Mouse (Mus musculus): ENCODE measurements around the gene Daam1. TPM values are rescaled to one million over a fixed set of nuclear protein-coding genes. Genes with fewer than 3 reads are reported as not detected.
A peak's percentile ranks its signal among the peaks of the same experiment; 100 is the strongest.

The Daam1 gene
- total RNA-seq, 2 experiments from 2014 or later: 8.0 to 12.8 TPM

DNA sequence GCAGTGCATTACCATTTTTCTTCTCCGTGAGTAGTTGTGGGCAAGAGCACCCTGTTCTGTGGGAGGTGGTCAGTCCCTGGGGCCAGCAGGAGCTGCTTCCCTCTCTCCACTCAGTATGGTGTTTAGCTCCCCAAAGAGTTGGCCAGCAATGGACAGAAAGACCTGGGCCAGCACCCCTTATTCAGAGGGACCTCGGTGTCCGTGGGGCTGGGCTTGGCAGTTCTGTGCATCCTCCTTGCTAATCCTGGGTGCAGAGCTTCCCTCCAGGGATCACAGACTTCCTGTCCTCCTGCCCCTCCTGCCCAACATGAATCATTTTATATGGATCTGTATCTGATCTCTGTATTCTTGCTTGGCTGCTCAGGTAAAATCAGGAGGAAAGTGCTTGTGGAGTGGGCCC is 44.1 kb downstream of the Daam1 start:
- intact Hi-C loops (cut with DNase I): loop anchor here (5.0 kb wide), 1 partner anchor 47 kb away; no protein-coding TSS in a partner anchor
- Histone ChIP-seq H3K4me3 (no peak overlapping the region), H3K27ac (peak overlapping the region; percentile 64)
- no peak for TF ChIP-seq CTCF (IDR thresholded peaks at IDR 0.05)
- DNase-seq: no peak

DNA sequence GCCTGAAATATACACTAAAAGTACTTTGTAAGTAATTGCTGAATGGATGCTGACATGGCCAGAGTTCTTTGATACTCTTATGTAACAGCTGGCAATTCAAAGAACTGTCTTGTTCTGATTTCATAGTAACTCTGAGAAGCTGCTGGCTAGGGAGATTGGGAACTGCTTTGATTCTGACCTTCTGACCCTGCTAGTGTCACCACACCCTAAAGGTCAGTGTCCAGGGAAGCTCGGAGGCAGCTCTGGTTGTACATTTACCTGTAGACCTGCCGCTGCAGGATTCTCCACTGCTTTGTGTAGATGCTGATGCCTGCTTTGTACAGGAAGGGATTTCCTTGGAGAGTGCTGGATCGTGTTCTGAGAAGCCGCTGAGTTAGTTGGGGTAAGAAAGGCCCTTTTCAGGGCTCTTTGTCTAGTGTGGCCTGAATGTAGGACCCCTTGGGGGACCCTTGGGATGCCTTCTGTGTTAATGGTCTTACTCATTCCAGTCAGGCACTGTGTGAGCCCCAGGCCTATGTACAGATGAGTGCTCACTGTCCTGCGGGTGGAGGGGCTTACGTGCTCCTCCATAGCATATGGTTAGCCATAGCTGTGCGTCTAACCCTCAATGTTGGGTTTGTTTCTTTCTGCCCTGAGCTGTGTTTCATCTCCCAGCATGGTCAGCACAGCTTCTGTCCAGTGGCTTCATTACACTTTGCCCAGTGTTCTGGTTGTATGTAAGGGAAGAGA is 45.0 kb downstream of the Daam1 start:
- Histone ChIP-seq H3K4me3 (no peak overlapping the region), H3K27ac (peak overlapping the region; percentile 64)
- no peak for TF ChIP-seq CTCF (IDR thresholded peaks at IDR 0.05)
- no peak for DNase-seq
- intact Hi-C loops (cut with DNase I): loop anchor here (5.0 kb wide), 1 partner anchor 46 kb away; no protein-coding TSS in a partner anchor

DNA sequence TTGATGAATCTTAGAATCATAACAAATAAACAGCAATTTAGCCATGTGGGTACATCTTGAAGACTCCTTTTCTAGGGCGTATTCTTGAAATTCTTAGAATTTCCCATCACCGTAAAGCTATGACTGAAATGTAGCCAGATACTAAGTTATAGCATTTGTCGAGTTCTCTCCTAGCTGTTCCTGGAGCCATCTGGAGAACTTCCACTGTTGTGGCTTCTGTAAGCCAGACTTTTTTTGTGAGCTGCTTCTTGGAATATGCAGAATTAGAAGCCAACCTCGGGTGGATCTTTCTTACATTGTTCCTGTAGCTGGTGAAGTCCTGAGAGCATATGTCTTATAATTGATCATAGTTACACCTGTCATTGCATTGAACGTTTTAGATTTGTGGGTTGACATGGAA is 50.1 kb downstream of the Daam1 start:
- no peak overlapping the region for H3K27ac ChIP-seq
- DNase-seq: no peak
- no peak for TF ChIP-seq CTCF (IDR thresholded peaks at IDR 0.05)
- intact Hi-C loops (cut with DNase I): no loop called here
- H3K4me3 ChIP-seq: no peak overlapping the region

DNA sequence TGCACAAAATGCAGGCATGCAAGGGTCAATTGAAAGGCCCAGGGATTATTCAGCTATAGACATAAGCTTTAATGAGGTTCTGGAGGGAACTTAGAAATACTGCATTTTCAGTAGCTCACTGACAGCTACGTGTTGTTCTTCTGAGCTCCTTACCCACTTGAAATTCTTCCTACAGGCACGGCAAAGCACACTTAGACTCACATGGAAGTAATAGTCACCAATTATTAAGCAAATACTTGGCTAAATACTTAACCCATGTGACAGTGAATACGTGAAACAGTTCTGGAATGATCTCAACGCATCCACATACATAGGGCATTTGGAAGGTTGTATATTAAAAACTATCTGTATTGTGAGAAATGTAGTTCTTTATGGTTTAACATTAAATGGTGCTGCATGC is 50.6 kb downstream of the Daam1 start:
- no peak for DNase-seq
- H3K4me3 ChIP-seq: no peak overlapping the region
- H3K27ac ChIP-seq: no peak overlapping the region
- TF ChIP-seq CTCF (IDR thresholded peaks at IDR 0.05): no peak
- intact Hi-C loops (cut with DNase I): no loop called here

DNA sequence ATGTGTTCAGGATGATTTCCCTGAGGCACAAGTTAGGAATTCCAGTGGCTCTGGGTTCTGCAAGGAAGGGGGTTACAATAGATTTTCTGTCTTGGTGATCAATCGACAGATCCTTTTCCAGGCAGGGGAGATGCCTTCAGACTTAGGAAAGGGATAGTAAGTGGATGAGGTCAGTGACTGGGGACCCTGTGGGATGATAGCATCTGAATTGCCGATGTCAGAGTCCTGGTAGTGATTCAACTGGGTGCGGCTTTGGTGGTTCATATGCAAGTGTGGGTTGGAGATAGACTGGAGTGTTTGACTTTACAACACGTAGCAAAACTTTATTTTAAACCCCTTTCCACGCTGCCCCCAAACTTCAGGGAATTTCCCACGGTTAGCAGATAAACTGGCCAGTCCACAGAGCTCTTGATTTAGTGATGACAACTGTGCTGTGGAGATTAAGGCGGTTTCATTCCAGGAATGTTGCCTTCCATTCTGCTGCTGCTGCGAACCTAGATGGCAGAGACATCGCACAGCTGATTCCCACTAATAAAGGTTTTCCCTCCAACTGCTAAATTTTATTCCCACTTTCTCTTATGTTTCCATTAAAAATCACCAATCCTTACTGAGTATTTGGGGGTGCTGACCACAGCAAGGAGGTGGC is 52.3 kb downstream of the Daam1 start:
- TF ChIP-seq CTCF (IDR thresholded peaks at IDR 0.05): no peak
- Histone ChIP-seq H3K4me3 (no peak overlapping the region), H3K27ac (peak overlapping the region; percentile 63)
- no peak for DNase-seq
- intact Hi-C loops (cut with DNase I): no loop called here

DNA sequence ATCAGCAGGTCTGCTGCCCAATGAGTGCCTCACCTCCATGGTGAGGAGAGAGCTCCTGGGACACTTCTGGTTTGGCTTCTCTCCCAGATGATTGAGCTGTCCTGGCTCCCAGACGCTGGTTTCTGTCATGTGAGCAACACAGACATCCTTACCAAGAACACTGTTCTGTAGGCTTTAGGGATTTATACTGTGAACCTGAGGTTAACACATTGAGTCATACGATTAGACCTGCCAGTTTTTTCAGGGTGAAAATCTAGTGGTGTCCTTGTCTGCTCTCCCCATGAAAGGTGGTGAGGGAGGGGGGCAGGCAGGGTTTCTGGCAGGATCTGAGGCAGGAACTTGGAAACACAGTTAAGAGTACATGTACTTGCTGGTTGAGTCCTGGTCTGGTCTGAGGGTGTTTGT is 54.3 kb downstream of the Daam1 start:
- DNase-seq: peak; percentile 48
- no peak for TF ChIP-seq CTCF (IDR thresholded peaks at IDR 0.05)
- peak overlapping the region; percentile 56 for H3K4me3 ChIP-seq
- intact Hi-C loops (cut with DNase I): loop anchor here (5.0 kb wide), 2 partner anchors 53 to 92 kb away; partner anchors contain the start of gene Daam1
- H3K27ac ChIP-seq: peak overlapping the region; percentile 85

DNA sequence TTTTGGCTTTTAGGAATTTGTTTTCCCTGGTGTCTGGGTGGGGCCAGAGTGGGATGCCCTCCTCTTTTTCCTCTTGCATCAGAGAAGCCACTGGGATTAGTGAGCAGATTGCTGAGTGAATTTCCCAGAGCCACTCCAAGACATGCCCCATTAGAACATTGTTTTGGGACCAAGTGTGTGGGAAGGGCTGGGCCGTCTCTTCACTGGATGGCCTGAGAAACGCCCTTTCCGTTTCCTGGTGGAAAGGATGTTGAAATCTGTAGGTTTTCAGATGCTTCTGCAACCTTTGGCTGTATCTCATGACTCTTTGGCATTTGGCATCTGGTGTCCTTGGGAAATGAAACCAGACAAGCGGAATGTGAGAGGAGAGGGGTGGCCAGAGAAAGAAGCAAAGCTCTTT is 54.8 kb downstream of the Daam1 start:
- TF ChIP-seq CTCF (IDR thresholded peaks at IDR 0.05): no peak
- intact Hi-C loops (cut with DNase I): loop anchor here (2.0 to 5.0 kb wide), 3 partner anchors 21 to 92 kb away; partner anchors contain the start of gene Daam1
- peak overlapping the region; percentile 56 for H3K4me3 ChIP-seq
- DNase-seq: peak; percentile 55
- peak overlapping the region; percentile 85 for H3K27ac ChIP-seq

DNA sequence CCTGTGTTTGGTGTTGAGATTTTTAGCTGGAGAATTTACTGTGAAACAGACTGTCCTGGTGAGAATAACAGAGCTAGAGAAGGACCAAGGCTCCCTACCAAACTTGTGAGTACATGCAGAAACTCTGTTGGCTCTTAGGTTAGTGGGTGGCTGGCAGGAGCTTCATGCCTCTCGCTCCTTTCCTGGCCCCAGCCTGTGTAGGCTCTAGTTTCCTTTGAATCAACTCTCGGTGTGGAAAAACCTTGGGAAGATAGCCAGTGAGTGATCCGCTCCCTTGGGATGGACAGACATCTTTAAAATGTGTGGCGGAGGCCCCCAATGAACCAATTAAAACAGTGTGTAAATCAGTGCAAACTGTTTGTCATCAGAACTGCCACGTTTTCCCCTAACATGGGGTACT is 55.5 kb downstream of the Daam1 start:
- peak overlapping the region; percentile 85 for H3K27ac ChIP-seq
- DNase-seq: peak; percentile 60
- TF ChIP-seq CTCF (IDR thresholded peaks at IDR 0.05): no peak
- H3K4me3 ChIP-seq: peak overlapping the region; percentile 56
- intact Hi-C loops (cut with DNase I): loop anchor here (2.0 to 5.0 kb wide), 3 partner anchors 22 to 91 kb away; partner anchors contain the start of gene Daam1

DNA sequence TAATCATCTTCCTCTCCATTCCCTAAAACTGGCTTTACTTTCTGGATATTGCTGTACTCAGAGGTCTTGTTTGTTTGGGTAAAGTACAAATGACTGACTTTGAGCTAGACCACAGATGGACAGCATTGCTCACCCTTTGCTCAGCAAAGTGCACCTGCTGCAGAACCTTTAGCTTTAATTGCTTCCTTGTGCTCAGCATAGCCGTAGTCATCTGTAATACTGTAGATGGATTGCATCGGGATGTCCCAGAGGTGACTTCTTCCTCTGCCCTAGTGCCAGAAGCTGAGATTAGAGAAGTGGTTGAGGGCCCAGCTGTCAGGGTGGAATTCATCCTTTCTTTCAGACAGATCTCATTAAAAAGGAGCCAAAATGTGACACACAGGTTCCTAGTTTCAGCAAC is 56.1 kb downstream of the Daam1 start:
- H3K27ac ChIP-seq: peak overlapping the region; percentile 85
- intact Hi-C loops (cut with DNase I): loop anchor here (2.0 to 5.0 kb wide), 3 partner anchors 22 to 90 kb away; partner anchors contain the start of gene Daam1
- no peak overlapping the region for H3K4me3 ChIP-seq
- no peak for TF ChIP-seq CTCF (IDR thresholded peaks at IDR 0.05)
- no peak for DNase-seq

DNA sequence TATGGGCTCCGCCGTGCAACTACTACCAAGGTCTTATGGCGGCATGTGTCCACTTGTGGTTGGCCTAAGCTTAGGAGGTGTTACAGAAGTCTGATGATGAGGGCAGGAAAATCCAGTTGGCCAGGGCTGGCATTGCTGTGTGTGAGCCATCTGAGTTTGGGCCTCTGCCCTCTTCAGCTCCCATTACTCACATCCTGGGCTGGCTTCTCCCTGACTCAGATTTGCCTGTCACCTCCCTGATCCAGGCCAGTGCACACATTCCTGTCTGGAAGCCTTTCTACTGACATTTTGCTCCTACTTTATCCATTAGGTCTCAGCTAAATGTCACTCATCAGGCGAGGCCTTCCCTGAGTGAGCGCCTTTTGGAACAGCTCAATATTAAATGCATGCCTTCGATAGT is 57.5 kb downstream of the Daam1 start:
- peak; percentile 80 for DNase-seq
- H3K27ac ChIP-seq: peak overlapping the region; percentile 85
- intact Hi-C loops (cut with DNase I): loop anchor here (5.0 kb wide), 2 partner anchors 56 to 89 kb away; partner anchors contain the start of gene Daam1
- no peak overlapping the region for H3K4me3 ChIP-seq
- TF ChIP-seq CTCF (IDR thresholded peaks at IDR 0.05): no peak

DNA sequence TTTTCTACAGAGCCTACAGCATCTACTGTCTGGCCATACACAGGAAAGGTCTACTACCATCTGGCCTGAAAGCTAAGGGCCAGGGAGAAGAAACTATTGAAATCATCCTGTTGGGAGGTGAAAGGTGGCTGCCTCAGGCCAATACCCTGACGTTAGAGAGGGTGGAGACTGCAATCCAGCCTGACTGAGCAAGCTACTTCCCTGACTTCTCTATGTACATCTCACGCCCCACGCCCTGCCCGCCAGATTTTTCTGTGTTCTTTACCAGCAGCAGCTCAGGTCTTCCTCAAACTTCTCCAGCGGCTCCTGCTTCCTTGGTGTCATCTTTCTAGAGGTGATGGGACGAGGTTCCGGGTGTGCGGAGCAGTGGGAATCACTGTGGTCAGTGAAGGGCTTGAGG is 58.4 kb downstream of the Daam1 start:
- Histone ChIP-seq H3K27ac (peak overlapping the region; percentile 85), H3K4me3 (no peak overlapping the region)
- TF ChIP-seq CTCF (IDR thresholded peaks at IDR 0.05): no peak
- intact Hi-C loops (cut with DNase I): loop anchor here (5.0 kb wide), 2 partner anchors 57 to 88 kb away; partner anchors contain the start of gene Daam1
- no peak for DNase-seq

DNA sequence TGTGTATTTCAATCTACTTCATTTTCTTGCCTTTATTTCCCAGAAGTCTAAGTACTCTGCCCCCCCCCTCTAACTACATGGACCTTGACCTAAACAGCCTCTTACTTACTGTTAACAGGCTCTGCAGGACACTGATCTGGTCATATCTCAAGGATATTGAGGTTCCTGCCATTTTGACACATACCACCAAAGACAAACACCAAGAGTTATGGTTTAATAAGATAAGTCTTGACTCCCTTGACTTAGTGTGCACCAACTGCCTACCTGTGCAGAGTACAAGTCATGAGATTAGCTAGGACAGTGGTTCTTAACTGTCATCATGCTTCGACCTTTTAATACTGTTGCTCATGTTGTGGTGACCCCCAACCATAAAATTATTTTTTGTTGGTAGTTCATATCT is 59.4 kb downstream of the Daam1 start:
- DNase-seq: no peak
- H3K27ac ChIP-seq: no peak overlapping the region
- no peak for TF ChIP-seq CTCF (IDR thresholded peaks at IDR 0.05)
- intact Hi-C loops (cut with DNase I): no loop called here
- H3K4me3 ChIP-seq: no peak overlapping the region

DNA sequence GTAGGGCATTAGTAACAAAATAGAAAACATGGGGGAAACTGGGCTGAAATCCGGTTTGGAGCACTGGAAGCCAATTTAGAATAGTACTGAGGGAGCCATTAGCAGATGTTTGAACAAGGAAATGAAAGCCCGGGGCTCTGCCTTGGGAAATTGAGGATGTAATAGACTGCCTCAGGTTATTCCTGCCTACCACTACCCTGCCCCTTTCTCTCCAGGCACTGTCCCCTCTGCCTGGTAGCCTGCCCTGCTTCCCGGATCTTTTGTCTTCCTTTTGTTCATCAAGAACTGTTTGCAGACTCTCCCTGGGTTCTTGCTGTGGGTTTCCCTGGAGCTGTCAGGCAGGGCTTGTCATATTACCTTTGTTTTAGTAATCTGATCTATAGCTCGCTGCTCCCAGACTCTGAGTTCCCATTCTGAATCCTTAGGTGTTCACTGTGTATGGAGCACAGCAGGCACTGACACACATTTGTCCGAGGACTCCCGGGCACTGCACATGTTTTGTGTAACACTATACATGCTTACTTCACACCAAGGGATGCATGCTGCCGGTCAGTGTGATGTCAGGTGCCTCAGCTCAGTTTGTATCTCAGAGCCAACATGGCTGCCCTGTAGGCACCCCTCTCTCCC is 61.0 kb downstream of the Daam1 start:
- Histone ChIP-seq H3K27ac (peak overlapping the region; percentile 16; the same call in 1 of the 2 replicates), H3K4me3 (no peak overlapping the region)
- no peak for TF ChIP-seq CTCF (IDR thresholded peaks at IDR 0.05)
- intact Hi-C loops (cut with DNase I): no loop called here
- no peak for DNase-seq
